Mouse (Mus musculus) G1E (cell line): ENCODE results near the gene Cd200r4. TPM values are rescaled to one million over a fixed set of nuclear protein-coding genes. Genes with fewer than 3 reads are reported as not detected.
A peak's percentile ranks its signal among the peaks of the same experiment; 100 is the strongest.
"Not testable (repeated sequence)": the region's sequence is repeated elsewhere in the genome, so short reads cannot be mapped to it uniquely, and the experiment has no call there.

Experiments used
- ATAC-seq: 2 replicates; pipeline ENCODE4 v1.8.0; 2016; ENCODE audit warnings: mild to moderate bottlenecking; ENCODE audit not compliant: insufficient number of reproducible peaks, poor library complexity, low FRiP score, severe bottlenecking; ENCODE audit errors: extremely low read depth
- DNase-seq: peaks from one replicate; pipeline ENCODE4 v3.0.0; 2012; ENCODE audit warnings: low spot score
- H3K27me3 ChIP-seq: 2 replicates; pipeline ENCODE4 v1.6.1; 2012; ENCODE audit warnings: mild to moderate bottlenecking, low read length, inconsistent platforms; ENCODE audit not compliant: insufficient read depth
- H3K36me3 ChIP-seq: replicated peaks from 2 replicates; pipeline ENCODE3; 2012; ENCODE audit warnings: mild to moderate bottlenecking, inconsistent platforms
- H3K4me1 ChIP-seq: 2 replicates; pipeline ENCODE4 v1.6.1; 2012; ENCODE audit warnings: low read depth, low read length, inconsistent platforms, mixed read lengths; ENCODE audit not compliant: insufficient read depth
- H3K4me3 ChIP-seq: 2 replicates; pipeline ENCODE4 v1.5.1; 2012; ENCODE audit warnings: low read depth, mild to moderate bottlenecking, inconsistent platforms, low read length, moderate library complexity, mixed read lengths
- H3K9me3 ChIP-seq: replicated peaks from 2 replicates; pipeline ENCODE4 v1.6.1; 2012; ENCODE audit warnings: inconsistent platforms
- CTCF ChIP-seq: IDR thresholded peaks from 2 replicates; pipeline ENCODE4 v1.5.1; 2012; ENCODE audit warnings: low read depth, low read length, inconsistent platforms, mixed read lengths
- GATA1 ChIP-seq: IDR thresholded peaks from 2 replicates; pipeline ENCODE4 v1.6.1; 2012; ENCODE audit warnings: borderline replicate concordance, low read length, inconsistent platforms, mixed read lengths
- GATA2 ChIP-seq: IDR thresholded peaks from 2 replicates; pipeline ENCODE4 v1.6.1; 2012; ENCODE audit warnings: low read depth, low read length, inconsistent platforms, borderline replicate concordance
- POLR2AphosphoS5 ChIP-seq: IDR thresholded peaks from 2 replicates; pipeline ENCODE4 v1.6.1; 2012; ENCODE audit warnings: low read depth, low read length, inconsistent platforms; ENCODE audit not compliant: insufficient replicate concordance
- TAL1 ChIP-seq: conservative IDR thresholded peaks from 2 replicates; pipeline ENCODE4 v1.6.1; 2012; ENCODE audit warnings: low read depth, low read length, inconsistent platforms, mixed read lengths
- polyA plus RNA-seq: library from polyadenylated mRNA; stranded (reverse); fragments of >175 nt; gene quantifications from 2 replicates; pipeline ENCODE4 v1.2.3, GENCODE M21; 2012
- total RNA-seq, 2 experiments: library from RNA; stranded (forward) in 1 of 2; stranded (reverse) in 1 of 2; fragments of 200-1000 nt in 1 of 2; fragments of >200 nt in 1 of 2; fragmentation: Nextera tagmentation in 1 of 2; gene quantifications; 2 replicates each; pipeline ENCODE4 v1.2.3; 2014 to 2017

Gene Cd200r4
- total and polyA plus RNA-seq, 3 experiments, result 0.03 to 28.4 (median 3.7) TPM

- no peak overlapping the region for H3K4me3 ChIP-seq
- H3K36me3 ChIP-seq, result no peaks in the 10 kb centered on the region
- DNase-seq (no peak), ATAC-seq (no peak)
- no peak for TF ChIP-seq POLR2AphosphoS5
- no peak for TF ChIP-seq TAL1
- TF ChIP-seq CTCF, result no peak
- no peak for TF ChIP-seq GATA2
- TF ChIP-seq GATA1, result no peak
- H3K9me3 ChIP-seq, result no peaks in the 10 kb centered on the region
- no peaks in the 10 kb centered on the region for H3K27me3 ChIP-seq
- no peaks in the 10 kb centered on the region for H3K4me1 ChIP-seq
These were observed 24.6 kb upstream of the Cd200r4 start for GRCm38 (mm10) chr16:44786934-44787333.

GRCm38 (mm10) chr16:44794416-44794815 is 17.1 kb upstream of the Cd200r4 start:
- no peaks in the 10 kb centered on the region for H3K9me3 ChIP-seq
- no peaks in the 10 kb centered on the region for H3K27me3 ChIP-seq
- DNase-seq, result no peak
- H3K36me3 ChIP-seq, result no peaks in the 10 kb centered on the region
- H3K4me3 ChIP-seq, result no peak overlapping the region
- H3K4me1 ChIP-seq, result no peaks in the 10 kb centered on the region
- ATAC-seq, result no peak
- TF ChIP-seq CTCF (no peak), TAL1 (no peak), GATA2 (no peak), GATA1 (no peak)

- H3K4me3 ChIP-seq, result no peak overlapping the region
- peaks cover 3% of the 10 kb centered on the region; the same call in 1 of the 2 replicates for H3K27me3 ChIP-seq
- H3K36me3 ChIP-seq, result no peaks in the 10 kb centered on the region
- DNase-seq (no peak), ATAC-seq (no peak)
- TF ChIP-seq CTCF (no peak), GATA2 (no peak), GATA1 (no peak), POLR2AphosphoS5 (no peak), TAL1 (no peak)
- H3K4me1 ChIP-seq, result no peaks in the 10 kb centered on the region
- H3K9me3 ChIP-seq, result no peaks in the 10 kb centered on the region
These were observed 5.6 kb upstream of the Cd200r4 start for GRCm38 (mm10) chr16:44805976-44806375.

GRCm38 (mm10) chr16:44810223-44810622 is 1.3 kb upstream of the Cd200r4 start:
- not testable (repeated sequence) for H3K9me3 ChIP-seq, H3K36me3 ChIP-seq, DNase-seq, H3K4me3 ChIP-seq, H3K4me1 ChIP-seq, H3K27me3 ChIP-seq, ATAC-seq

GRCm38 (mm10) chr16:44812468-44813065 is 1.0 kb downstream of the Cd200r4 start:
- H3K27me3 ChIP-seq, result no peaks in the 10 kb centered on the region
- no peaks in the 10 kb centered on the region for H3K36me3 ChIP-seq
- ATAC-seq, result no peak
- no peak overlapping the region for H3K4me3 ChIP-seq
- H3K4me1 ChIP-seq, result peaks cover 7% of the 10 kb centered on the region
- TF ChIP-seq GATA2 (no peak), GATA1 (no peak), POLR2AphosphoS5 (no peak), TAL1 (no peak), CTCF (no peak)
- DNase-seq, result no peak
- no peaks in the 10 kb centered on the region for H3K9me3 ChIP-seq

- Histone ChIP-seq H3K4me3 (no peak overlapping the region), H3K4me1 (peaks cover 30% of the 10 kb centered on the region), H3K27me3 (no peaks in the 10 kb centered on the region), H3K36me3 (no peaks in the 10 kb centered on the region), H3K9me3 (no peaks in the 10 kb centered on the region)
- ATAC-seq, result no peak
- TF ChIP-seq TAL1 (no peak), GATA1 (no peak), POLR2AphosphoS5 (no peak), GATA2 (no peak), CTCF (no peak)
- DNase-seq, result no peak
These were observed 6.5 kb downstream of the Cd200r4 start for GRCm38 (mm10) chr16:44818010-44818409.

- no peaks in the 10 kb centered on the region for H3K36me3 ChIP-seq
- H3K4me1 ChIP-seq, result peaks cover 30% of the 10 kb centered on the region
- H3K4me3 ChIP-seq, result no peak overlapping the region
- ATAC-seq (peak; percentile 81), DNase-seq (no peak)
- H3K9me3 ChIP-seq, result peaks cover 2% of the 10 kb centered on the region; the same call in 1 of the 2 replicates
- no peak for TF ChIP-seq CTCF
- H3K27me3 ChIP-seq, result no peaks in the 10 kb centered on the region
These were observed 9.0 kb downstream of the Cd200r4 start for GRCm38 (mm10) chr16:44820545-44820944.
